Mouse (Mus musculus): ENCODE data around the gene Prdm5.

GRCm38 (mm10) chr6:65758214-65758613 is 20.6 kb upstream of the Prdm5 start:
- TF ChIP-seq POLR2A (IDR thresholded peaks at IDR 0.05; ENCODE audit: low read depth, low read length) (no peak), CTCF (IDR thresholded peaks at IDR 0.05; ENCODE audit: borderline replicate concordance, insufficient read depth, low read length) (no peak)
